8 mouse cellular contexts compared by ENCODE assay signal in genomic region chr17:33982136-33982535, GRCm38 (mm10). TPM values are rescaled to one million over a fixed set of nuclear protein-coding genes. Genes with fewer than 3 reads are reported as not detected.
DNase-seq lines count a peak whose midpoint lies in the region; ATAC-seq and TF ChIP-seq lines count a peak whose summit lies in the region.
"Not testable (repeated sequence)": the region's sequence is repeated elsewhere in the genome, so short reads cannot be mapped to it uniquely, and the experiment has no call there.

No protein-coding gene starts in this region.

- peak; percentile 57 to 75 for DNase-seq in adrenal gland, adult 18-20 months (ENCODE audit: low spot score in 2 of 2)
- peak; percentile 77 for DNase-seq in embryo, embryonic 10.5 days (ENCODE audit: low spot score)
- peak; percentile 63 to 89 for DNase-seq in heart, adult 18-20 months
- DNase-seq in midbrain, embryonic 10.5 days (ENCODE audit: low spot score): peak; percentile 61
- DNase-seq in urinary bladder, postnatal 25 days (ENCODE audit: low spot score): peak; percentile 53

- not testable (repeated sequence) for H3K36me3 ChIP-seq in intestine, embryonic 16.5 days (ENCODE audit: control insufficient read depth, insufficient read depth, low read length); limb, embryonic 13.5 days; midbrain, embryonic 10.5 days; small intestine, adult 2 months (ENCODE audit: control insufficient read depth, insufficient read depth, low read length)

- H3K27ac ChIP-seq in intestine, embryonic 16.5 days (ENCODE audit: low read length); limb, embryonic 13.5 days; midbrain, embryonic 10.5 days (replicated peaks); small intestine, adult 2 months (ENCODE audit: insufficient read depth, low read depth, low read length): not testable (repeated sequence)

- not testable (repeated sequence) for H3K9ac ChIP-seq in intestine, embryonic 16.5 days (ENCODE audit: low read depth, low read length); limb, embryonic 13.5 days

- WGBS in intestine, embryonic 16.5 days: 8% methylated on average over 8 of the region's 8 CpGs
- WGBS in limb, embryonic 13.5 days: 9% methylated on average over 8 of the region's 8 CpGs
- WGBS in midbrain, embryonic 10.5 days: 10% methylated on average over 8 of the region's 8 CpGs
- 6% methylated on average over 8 of the region's 8 CpGs for WGBS in small intestine, adult 2 months

- not testable (repeated sequence) for ATAC-seq in intestine, embryonic 16.5 days; limb, embryonic 13.5 days (ENCODE audit: low FRiP score, low read depth)

- not testable (repeated sequence) for H3K9me3 ChIP-seq in intestine, embryonic 16.5 days (ENCODE audit: control insufficient read depth, low read length); limb, embryonic 13.5 days; midbrain, embryonic 10.5 days (replicated peaks)

- TF ChIP-seq CTCF in small intestine, adult 2 months (IDR thresholded peaks at IDR 0.05; ENCODE audit: extremely low read depth, insufficient read length, insufficient replicate concordance, low read depth, low read length): peak; percentile 69; the same call in 1 of the 2 replicates

- H3K4me3 ChIP-seq in intestine, embryonic 16.5 days (ENCODE audit: low read length); small intestine, adult 2 months (ENCODE audit: low read depth, low read length): not testable (repeated sequence)
- peak overlapping the region; percentile 54 for H3K4me3 ChIP-seq in limb, embryonic 13.5 days
- peak overlapping the region; percentile 65 for H3K4me3 ChIP-seq in midbrain, embryonic 10.5 days

- TF ChIP-seq POLR2A in small intestine, adult 2 months (IDR thresholded peaks at IDR 0.05; ENCODE audit: low read depth, low read length): not testable (repeated sequence)

- peaks cover 16% of the 10 kb centered on the region for H3K4me1 ChIP-seq in intestine, embryonic 16.5 days (ENCODE audit: control insufficient read depth, insufficient read depth, low read length)
- peaks cover 25% of the 10 kb centered on the region for H3K4me1 ChIP-seq in limb, embryonic 13.5 days
- peaks cover 31% of the 10 kb centered on the region for H3K4me1 ChIP-seq in midbrain, embryonic 10.5 days
- peaks cover 26% of the 10 kb centered on the region for H3K4me1 ChIP-seq in small intestine, adult 2 months (ENCODE audit: control insufficient read depth, insufficient read depth, insufficient read length, low read length)

- H3K4me2 ChIP-seq in intestine, embryonic 16.5 days (ENCODE audit: low read depth, low read length): peak overlapping the region; percentile 67; the same call in 1 of the 2 replicates
- H3K4me2 ChIP-seq in limb, embryonic 13.5 days (replicated peaks): peak overlapping the region; percentile 70

- peaks cover 12% of the 10 kb centered on the region for H3K27me3 ChIP-seq in intestine, embryonic 16.5 days (replicated peaks; ENCODE audit: control insufficient read depth, insufficient read depth, low read length)
- H3K27me3 ChIP-seq in limb, embryonic 13.5 days: peaks cover 41% of the 10 kb centered on the region
- H3K27me3 ChIP-seq in midbrain, embryonic 10.5 days (ENCODE audit: low read depth, poor library complexity, severe bottlenecking): peaks cover 36% of the 10 kb centered on the region
- H3K27me3 ChIP-seq in small intestine, adult 2 months (ENCODE audit: control insufficient read depth, insufficient read depth, low read length): not testable (repeated sequence)

RNA-seq across cellular contexts. Expression of gene H2-K1, which starts 18.0 kb away (rescaled TPM):
- 1,000 to 10,000 TPM in 1 of 2 experiments, 100 to 1,000 TPM in 1; 550 to 1,344 TPM for total RNA-seq in adrenal gland, adult 18-20 months (2021)
- 100 to 1,000 TPM; 204 to 337 TPM for total RNA-seq in heart, adult 18-20 months (2021)
- 307 and 325 TPM in 2 replicates for polyA plus RNA-seq in intestine, embryonic 16.5 days (2015; fragmentation: Nextera tagmentation; extraction: Ambion mirVana)
- polyA plus RNA-seq in limb, embryonic 13.5 days (2015; fragmentation: Nextera tagmentation; extraction: Ambion mirVana): 7.3 and 12.2 TPM in 2 replicates
- polyA plus RNA-seq in midbrain, embryonic 10.5 days (2016; fragmentation: Nextera tagmentation; extraction: Ambion mirVana): 45.7 and 50.3 TPM in 2 replicates
- polyA plus RNA-seq in small intestine, adult 2 months (2012; rRNA removed): 2,533 and 6,705 TPM in 2 replicates

RNA-seq across cellular contexts. Expression of gene Rps18, which starts 26.3 kb away (rescaled TPM):
- 100 to 1,000 TPM; 672 to 676 TPM for total RNA-seq in adrenal gland, adult 18-20 months (2021)
- total RNA-seq in heart, adult 18-20 months (2021): 100 to 1,000 TPM; 419 to 435 TPM
- 1,753 and 1,902 TPM in 2 replicates for polyA plus RNA-seq in intestine, embryonic 16.5 days (2015; fragmentation: Nextera tagmentation; extraction: Ambion mirVana)
- polyA plus RNA-seq in limb, embryonic 13.5 days (2015; fragmentation: Nextera tagmentation; extraction: Ambion mirVana): 1,649 and 1,723 TPM in 2 replicates
- polyA plus RNA-seq in midbrain, embryonic 10.5 days (2016; fragmentation: Nextera tagmentation; extraction: Ambion mirVana): 1,339 and 1,576 TPM in 2 replicates
- polyA plus RNA-seq in small intestine, adult 2 months (2012; rRNA removed): 509 and 766 TPM in 2 replicates

RNA-seq across cellular contexts. Expression of gene Vps52, which starts 26.5 kb away (rescaled TPM):
- total RNA-seq in adrenal gland, adult 18-20 months (2021): 10 to 100 TPM; 51.1 to 53.5 TPM
- 10 to 100 TPM; 36.8 to 39.7 TPM for total RNA-seq in heart, adult 18-20 months (2021)
- polyA plus RNA-seq in intestine, embryonic 16.5 days (2015; fragmentation: Nextera tagmentation; extraction: Ambion mirVana): 46.3 and 48.1 TPM in 2 replicates
- 46.8 and 49.4 TPM in 2 replicates for polyA plus RNA-seq in limb, embryonic 13.5 days (2015; fragmentation: Nextera tagmentation; extraction: Ambion mirVana)
- 53.5 and 61.0 TPM in 2 replicates for polyA plus RNA-seq in midbrain, embryonic 10.5 days (2016; fragmentation: Nextera tagmentation; extraction: Ambion mirVana)
- polyA plus RNA-seq in small intestine, adult 2 months (2012; rRNA removed): 28.4 and 52.3 TPM in 2 replicates

RNA-seq across cellular contexts. Expression of gene B3galt4, which starts 30.8 kb away (rescaled TPM):
- total RNA-seq in adrenal gland, adult 18-20 months (2021): 1 to 10 TPM; 3.9 to 5.0 TPM
- 1 to 10 TPM; 1.3 to 1.8 TPM for total RNA-seq in heart, adult 18-20 months (2021)
- polyA plus RNA-seq in intestine, embryonic 16.5 days (2015; fragmentation: Nextera tagmentation; extraction: Ambion mirVana): 12.6 and 15.5 TPM in 2 replicates
- polyA plus RNA-seq in limb, embryonic 13.5 days (2015; fragmentation: Nextera tagmentation; extraction: Ambion mirVana): 8.0 and 9.2 TPM in 2 replicates
- polyA plus RNA-seq in midbrain, embryonic 10.5 days (2016; fragmentation: Nextera tagmentation; extraction: Ambion mirVana): 4.1 and 6.4 TPM in 2 replicates
- 14.8 and 24.6 TPM in 2 replicates for polyA plus RNA-seq in small intestine, adult 2 months (2012; rRNA removed)

RNA-seq across cellular contexts. Expression of gene Wdr46, which starts 41.7 kb away (rescaled TPM):
- 10 to 100 TPM; 29.2 to 35.7 TPM for total RNA-seq in adrenal gland, adult 18-20 months (2021)
- total RNA-seq in heart, adult 18-20 months (2021): 10 to 100 TPM; 10.3 to 10.9 TPM
- 24.3 and 26.1 TPM in 2 replicates for polyA plus RNA-seq in intestine, embryonic 16.5 days (2015; fragmentation: Nextera tagmentation; extraction: Ambion mirVana)
- polyA plus RNA-seq in limb, embryonic 13.5 days (2015; fragmentation: Nextera tagmentation; extraction: Ambion mirVana): 35.4 and 37.0 TPM in 2 replicates
- polyA plus RNA-seq in midbrain, embryonic 10.5 days (2016; fragmentation: Nextera tagmentation; extraction: Ambion mirVana): 47.8 and 52.5 TPM in 2 replicates
- 10.0 and 12.4 TPM in 2 replicates for polyA plus RNA-seq in small intestine, adult 2 months (2012; rRNA removed)
